Mouse (Mus musculus) CD8-positive naive resting alpha-beta T cell, adult 2 months (primary cell): Measurements from ENCODE around the gene Wfdc6b.
"Not testable (repeated sequence)": the region's sequence is repeated elsewhere in the genome, so short reads cannot be mapped to it uniquely, and the experiment has no call there.

ENCODE experiments used
- DNase-seq, 2 experiments: peaks; one replicate each; pipeline ENCODE4 v3.0.0; 2022; ENCODE audit warnings: low read depth in 2 of 2, low spot score in 2 of 2

The Wfdc6b gene

DNA sequence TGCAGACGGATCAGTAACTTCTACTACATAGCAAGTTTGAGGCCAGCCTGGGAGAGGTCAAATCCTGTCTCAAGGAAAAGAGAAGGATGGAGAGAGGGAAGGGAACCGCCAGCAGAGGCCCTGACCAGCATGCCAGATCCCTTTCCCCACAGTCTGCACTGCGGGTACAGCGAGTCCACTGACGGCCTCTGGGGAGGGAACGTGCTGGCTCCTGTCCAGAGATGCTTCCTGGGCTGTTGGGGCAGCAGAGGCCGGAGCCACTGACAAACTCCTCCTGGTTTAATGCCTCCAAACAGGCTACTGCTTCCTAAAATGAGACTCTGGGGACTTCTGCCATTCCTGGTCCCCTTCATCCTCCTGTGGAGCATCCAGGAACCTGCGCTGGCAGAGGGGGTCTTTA is at the start of gene Wfdc6b, which contains the start of gene Wfdc8:
Gene Wfdc6b (plus strand): TSS at position 52 of the 400 bp plus-strand sequence.
Gene Wfdc8 (minus strand): TSS at position 156 of the 400 bp plus-strand sequence.
- not testable (repeated sequence) for DNase-seq

- no peak for DNase-seq
These were observed 49.0 kb upstream of the Wfdc6b start for GRCm38 (mm10) chr2:164564346-164564745.

DNA sequence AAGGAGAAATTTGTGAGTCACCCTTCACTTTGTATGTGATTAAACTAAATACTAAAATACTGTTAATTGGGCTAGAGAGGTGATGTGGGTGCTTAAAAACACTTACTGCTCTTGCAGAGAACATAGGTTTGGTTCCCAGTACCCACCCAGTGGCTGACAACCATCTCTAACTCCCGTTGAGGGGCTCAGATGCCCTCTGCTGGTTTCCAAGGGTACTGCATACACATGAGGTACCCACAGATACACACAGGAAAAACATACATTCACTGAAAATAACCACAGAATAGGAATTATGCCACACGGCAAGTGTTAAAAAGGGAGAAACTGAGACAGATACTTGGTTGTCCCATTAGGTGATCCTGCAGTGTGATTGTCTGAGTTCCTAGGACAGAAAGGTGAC is 46.3 kb upstream of the Wfdc6b start:
- DNase-seq = no peak

DNA sequence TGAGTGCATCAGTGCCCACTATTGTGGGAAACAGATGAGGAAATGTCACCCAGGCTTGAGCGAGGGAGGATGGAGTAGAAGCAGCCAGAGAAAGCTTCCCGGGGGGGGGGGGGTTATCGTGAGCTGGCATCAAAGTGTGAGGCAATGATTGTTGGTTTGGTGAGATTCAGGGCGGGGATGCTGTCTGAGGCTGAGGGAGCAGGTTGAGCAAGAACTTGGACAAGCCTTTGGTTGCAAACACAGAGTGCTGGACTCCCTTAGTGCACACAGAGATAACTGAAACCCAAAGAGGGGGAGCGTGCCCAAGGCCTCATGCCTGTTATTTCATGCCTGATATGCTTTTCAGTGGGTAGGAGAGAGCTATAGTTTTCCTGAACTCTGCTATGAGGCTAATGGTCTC is 45.9 kb upstream of the Wfdc6b start:
- DNase-seq = no peak

- DNase-seq = not testable (repeated sequence)
These were observed 40.0 kb upstream of the Wfdc6b start, which contains the start of gene Spint3 for GRCm38 (mm10) chr2:164573359-164573758. Gene Spint3, minus strand, starts transcription at chr2:164573459.

- DNase-seq = not testable (repeated sequence)
These were observed 28.1 kb upstream of the Wfdc6b start, which contains the start of gene Wfdc6a for GRCm38 (mm10) chr2:164585025-164585725. Gene Wfdc6a, minus strand, starts transcription at chr2:164585447.

DNA sequence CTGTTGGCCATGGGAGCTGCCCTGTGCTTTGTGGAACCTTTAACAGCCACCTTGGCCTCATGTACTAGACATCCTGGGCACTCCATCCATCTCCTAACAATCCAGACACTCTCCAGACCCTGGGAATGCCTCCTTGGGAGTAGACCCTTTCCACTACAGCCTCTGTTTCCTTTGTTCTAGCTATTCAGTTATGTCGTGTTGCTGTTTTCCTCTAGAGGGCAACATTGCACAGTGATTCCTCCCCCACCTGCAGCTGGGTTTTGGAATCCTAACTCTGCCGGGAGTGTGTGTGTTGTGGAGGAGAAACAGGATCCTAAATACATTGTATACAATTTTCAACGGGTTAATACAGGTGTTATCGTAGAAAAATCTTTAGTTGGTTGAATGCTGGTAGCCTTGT is 21.3 kb upstream of the Wfdc6b start:
- no peak for DNase-seq

DNA sequence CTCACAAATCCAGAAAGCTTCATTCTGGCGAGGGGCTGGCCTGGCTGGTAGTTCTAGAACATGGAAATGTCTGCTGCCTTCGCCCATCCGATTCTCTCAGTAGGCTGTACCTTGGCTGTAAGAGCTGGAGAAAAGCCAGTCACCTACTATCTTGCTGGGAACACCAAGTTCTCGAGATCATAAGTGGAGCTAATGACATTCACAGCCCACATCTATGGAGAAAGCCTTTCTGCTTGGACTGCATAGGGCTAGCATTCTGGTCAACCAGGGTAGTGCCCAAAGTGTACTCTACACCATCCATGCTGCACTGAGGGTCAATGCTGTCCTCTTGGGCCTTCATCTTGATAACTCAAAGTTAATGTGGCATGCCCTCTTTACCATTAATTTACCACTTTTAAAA is 19.8 kb upstream of the Wfdc6b start, which contains the start of gene Eppin:
Gene Eppin (minus strand): TSS at position 101 of the 400 bp plus-strand sequence.
- DNase-seq = no peak

- DNase-seq = no peak
These were observed 13.1 kb upstream of the Wfdc6b start for GRCm38 (mm10) chr2:164600179-164600578.

GRCm38 (mm10) chr2:164603482-164603881 is 9.8 kb upstream of the Wfdc6b start:
- DNase-seq = no peak

DNA sequence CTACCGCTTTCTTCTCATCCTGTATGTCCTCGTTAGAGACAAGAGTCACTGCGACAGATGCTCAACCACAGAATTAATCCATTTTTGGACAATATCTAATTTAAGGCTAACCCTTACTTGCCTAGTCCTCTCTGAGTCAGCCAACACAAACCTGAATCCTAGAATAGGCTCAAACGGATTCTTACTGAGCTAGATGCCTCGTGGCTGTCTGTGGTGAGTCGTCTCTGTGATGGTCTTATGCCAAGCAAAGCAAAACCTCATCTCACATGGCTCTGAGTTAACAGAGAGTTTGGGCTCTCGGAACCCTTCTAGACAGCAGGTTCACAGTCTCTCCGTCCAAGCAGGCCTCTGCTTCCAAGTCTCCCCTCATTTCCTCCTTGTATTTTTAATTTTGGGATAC is 8.9 kb upstream of the Wfdc6b start:
- DNase-seq = no peak

GRCm38 (mm10) chr2:164608781-164609180 is 4.5 kb upstream of the Wfdc6b start:
- no peak for DNase-seq

DNA sequence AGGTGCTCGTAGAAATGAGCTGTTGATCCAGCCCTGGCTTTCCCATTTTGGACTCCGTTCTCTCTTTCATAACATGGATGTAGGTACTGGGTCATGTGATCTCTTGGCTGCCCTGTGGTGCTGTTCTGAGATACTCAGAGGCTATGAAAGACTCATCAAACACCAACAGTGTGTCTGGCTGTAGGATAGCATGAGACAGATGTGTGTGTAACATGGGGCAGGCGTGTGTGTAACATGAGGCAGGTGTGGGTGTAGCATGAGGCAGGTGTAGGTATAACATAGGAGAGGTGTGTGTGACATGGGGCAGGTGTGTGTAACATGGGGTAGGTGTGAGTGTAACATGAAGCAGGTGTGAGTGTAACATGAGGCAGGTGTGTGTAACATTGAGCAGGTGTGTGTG is 2.1 kb downstream of the Wfdc6b start:
- no peak for DNase-seq

- no peak for DNase-seq
These were observed 5.7 kb downstream of the Wfdc6b start for GRCm38 (mm10) chr2:164619050-164619449.

- no peak for DNase-seq
These were observed 8.5 kb downstream of the Wfdc6b start for GRCm38 (mm10) chr2:164621775-164622174.

GRCm38 (mm10) chr2:164635266-164635665 is 21.9 kb downstream of the Wfdc6b start:
- DNase-seq = no peak

GRCm38 (mm10) chr2:164638696-164639095 is 25.4 kb downstream of the Wfdc6b start, which contains the start of gene Wfdc16:
Gene Wfdc16, minus strand, starts transcription at chr2:164638796.
- no peak for DNase-seq

DNA sequence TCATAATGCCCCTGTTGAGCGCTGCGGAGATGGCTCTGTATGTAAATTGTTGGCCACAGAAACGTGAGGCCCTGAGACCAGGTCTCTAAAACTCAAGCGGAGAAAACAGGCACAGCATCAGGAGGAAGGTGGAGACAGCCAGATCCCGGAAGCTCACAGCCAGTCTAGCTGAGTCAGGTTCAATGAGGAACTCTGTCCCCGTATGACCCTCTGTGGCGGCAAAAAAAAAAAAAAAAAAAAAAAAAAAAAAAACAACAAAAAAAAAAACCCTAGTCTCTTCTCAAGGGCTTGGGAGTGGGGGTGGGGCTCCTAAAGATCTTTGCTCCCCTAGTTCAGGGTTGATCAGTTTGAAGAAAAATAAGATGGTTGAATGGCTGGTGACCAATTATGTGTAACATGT is 27.8 kb downstream of the Wfdc6b start:
- DNase-seq = no peak

GRCm38 (mm10) chr2:164641881-164642673 is 28.8 kb downstream of the Wfdc6b start:
- DNase-seq = no peak

- peak in 1 of 2 experiments; percentile 24 for DNase-seq
These were observed 42.5 kb downstream of the Wfdc6b start, which contains the start of gene Wfdc10 for GRCm38 (mm10) chr2:164655858-164656257. Gene Wfdc10, plus strand, starts transcription at chr2:164656046.

GRCm38 (mm10) chr2:164656483-164656882 is 43.2 kb downstream of the Wfdc6b start, which contains the start of gene Wfdc9:
Gene Wfdc9, minus strand, starts transcription at chr2:164656583.
- no peak for DNase-seq

- DNase-seq = no peak
These were observed 51.5 kb downstream of the Wfdc6b start for GRCm38 (mm10) chr2:164664851-164665250.
